1 mouse cellular context compared by ENCODE assay signal in genomic region chr17:23676473-23677031, GRCm38 (mm10).
A peak's percentile ranks its signal among the peaks of the same experiment; 100 is the strongest.
TF ChIP-seq lines count a peak whose summit lies in the region.

No protein-coding gene starts in this region.

TF ChIP-seq in CH12.LX, 34 proteins besides CTCF, POLR2A, EP300 and RAD21:
- TF ChIP-seq BHLHE40 (IDR thresholded peaks at IDR 0.05; ENCODE audit: low read depth, low read length) = 0 out of 2 replicates have a peak, but pooled peaks have one; percentile 20
- TF ChIP-seq RCOR1 (conservative IDR thresholded peaks at IDR 0.05; ENCODE audit: low read depth, low read length) = no peak
- 0 out of 2 replicates have a peak, but pooled peaks have one; percentile 14 for TF ChIP-seq MAZ (IDR thresholded peaks at IDR 0.05; ENCODE audit: low read depth, low read length)
- TF ChIP-seq MXI1 (IDR thresholded peaks at IDR 0.05; ENCODE audit: low read depth, low read length) = 0 out of 2 replicates have a peak, but pooled peaks have one; percentile 40
- no peak for TF ChIP-seq ZNF384 (IDR thresholded peaks at IDR 0.05; ENCODE audit: low read depth, low read length)
- peak; percentile 41; the same call in 1 of the 2 replicates for TF ChIP-seq SIN3A (IDR thresholded peaks at IDR 0.05; ENCODE audit: low read length)
